Comparison of ENCODE assay signal across 10 mouse cellular contexts in the genomic region with DNA sequence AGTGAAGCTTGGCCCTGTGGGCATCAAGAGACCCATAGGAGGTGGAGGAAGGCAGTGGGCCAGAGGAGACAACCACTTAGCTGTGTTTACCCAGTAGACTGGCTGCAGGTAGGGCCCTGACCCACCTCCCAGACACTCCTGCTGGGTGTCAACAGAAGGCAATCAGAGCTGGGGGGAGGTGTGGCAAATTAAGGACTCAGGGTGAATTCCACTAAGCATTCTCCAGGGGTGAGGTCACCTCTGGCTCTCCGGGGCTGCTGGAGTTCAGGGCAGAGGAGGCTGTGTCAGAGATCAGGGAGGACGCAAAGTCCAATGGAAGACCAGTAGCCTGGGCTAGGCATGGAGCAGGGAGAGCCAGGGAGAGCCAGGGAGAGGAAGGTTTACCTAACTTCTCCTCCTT. TPM values are rescaled to one million over a fixed set of nuclear protein-coding genes. Genes with fewer than 3 reads are reported as not detected.
DNase-seq lines count a peak whose midpoint lies in the region; ATAC-seq lines count a peak whose summit lies in the region.
"Had no signal": no experiment of that assay in that cellular context is flagged by ENCODE, and none has a peak within 500 bp of the region (broad histone marks: within the 10 kb centered on the region; RNA-seq: fewer than 3 reads in every experiment).

No protein-coding gene starts in this region.

- H3K4me1 ChIP-seq in liver, embryonic 12.5 days = peaks cover 32% of the 10 kb centered on the region
- H3K4me1 ChIP-seq in neural tube, embryonic 15.5 days = no peaks in the 10 kb centered on the region
- H3K4me1 ChIP-seq: neural tube, embryonic 12.5 days had no signal

- intact Hi-C loops in heart, postnatal 36 days (cut with DNase I) = loop anchor here (5.0 kb wide), 1 partner anchor 69 kb away; a partner anchor contains a TSS

- H3K36me3 ChIP-seq in liver, embryonic 12.5 days = peaks cover 24% of the 10 kb centered on the region
- H3K36me3 ChIP-seq in neural tube, embryonic 15.5 days = peaks cover 22% of the 10 kb centered on the region

- no peak overlapping the region for H3K4me3 ChIP-seq in liver, embryonic 12.5 days
- H3K4me3 ChIP-seq in neural tube, embryonic 15.5 days (replicated peaks) = no peak overlapping the region
- H3K4me3 ChIP-seq: embryonic facial prominence, embryonic 12.5 days; neural tube, embryonic 12.5 days had no signal

- H3K27me3 ChIP-seq in liver, embryonic 12.5 days (replicated peaks) = peaks cover 13% of the 10 kb centered on the region
- H3K27me3 ChIP-seq in neural tube, embryonic 15.5 days (replicated peaks) = no peaks in the 10 kb centered on the region; the same call in 1 of the 2 replicates

- no peak for ATAC-seq in liver, embryonic 12.5 days
- ATAC-seq in neural tube, embryonic 15.5 days (ENCODE audit: low FRiP score) = no peak
- ATAC-seq in cerebellum, adult (ENCODE audit: insufficient number of reproducible peaks, low FRiP score, low TSS enrichment) = no peak

- peak; percentile 63 for DNase-seq in urinary bladder, postnatal 14 days (ENCODE audit: low spot score)
- no peak for DNase-seq in urinary bladder, postnatal 4 days (ENCODE audit: low spot score in 2 of 2)
- DNase-seq in heart, postnatal 36 days = peak; percentile 32 to 39
- DNase-seq in yolk sac, embryonic 10.5 days (ENCODE audit: low spot score) = peak; percentile 90
- DNase-seq in left cerebral cortex, adult 8-10 months (ENCODE audit: low spot score in 2 of 2) = no peak

- no peak overlapping the region for H3K4me2 ChIP-seq in liver, embryonic 12.5 days
- H3K4me2 ChIP-seq in neural tube, embryonic 15.5 days = no peak overlapping the region
- H3K4me2 ChIP-seq: embryonic facial prominence, embryonic 12.5 days; neural tube, embryonic 12.5 days had no signal

- 0 out of 2 replicates have a peak overlapping the region, but pooled peaks have one; percentile 7 for H3K27ac ChIP-seq in liver, embryonic 12.5 days
- no peak overlapping the region for H3K27ac ChIP-seq in neural tube, embryonic 15.5 days (replicated peaks)
- H3K27ac ChIP-seq: embryonic facial prominence, embryonic 12.5 days; neural tube, embryonic 12.5 days had no signal

- 53% methylated on average over 2 of the region's 2 CpGs for WGBS in liver, embryonic 12.5 days (ENCODE audit: insufficient replicate concordance)
- WGBS in neural tube, embryonic 15.5 days = 19% methylated on average over 2 of the region's 2 CpGs

- no peak overlapping the region for H3K9ac ChIP-seq in liver, embryonic 12.5 days
- H3K9ac ChIP-seq in neural tube, embryonic 15.5 days (replicated peaks) = no peak overlapping the region
- H3K9ac ChIP-seq: embryonic facial prominence, embryonic 12.5 days; neural tube, embryonic 12.5 days had no signal

- no peaks in the 10 kb centered on the region for H3K9me3 ChIP-seq in liver, embryonic 12.5 days (replicated peaks)
- H3K9me3 ChIP-seq in neural tube, embryonic 15.5 days (replicated peaks) = no peaks in the 10 kb centered on the region
- H3K9me3 ChIP-seq: embryonic facial prominence, embryonic 12.5 days; neural tube, embryonic 12.5 days had no signal

RNA-seq across cellular contexts. Expression of a gene that starts 17.7 kb away (rescaled TPM):
- total RNA-seq in heart, postnatal 36 days (2021) = 100 to 1,000 TPM; 276 to 279 TPM
- polyA plus RNA-seq in liver, embryonic 12.5 days (2016; fragmentation: Nextera tagmentation; extraction: Ambion mirVana) = 239 and 249 TPM in 2 replicates
- polyA plus RNA-seq in neural tube, embryonic 15.5 days (2015; fragmentation: Nextera tagmentation; extraction: Ambion mirVana) = 193 and 217 TPM in 2 replicates
- 100 to 1,000 TPM; 126 to 139 (median 131) TPM for total RNA-seq in left cerebral cortex, adult 8-10 months (2022)

RNA-seq across cellular contexts. Expression of a gene that starts 45.5 kb away (rescaled TPM):
- under 1 TPM; 0.44 to 0.57 TPM for total RNA-seq in heart, postnatal 36 days (2021)
- 1.3 and 1.7 TPM in 2 replicates for polyA plus RNA-seq in liver, embryonic 12.5 days (2016; fragmentation: Nextera tagmentation; extraction: Ambion mirVana)
- 8.4 and 9.3 TPM in 2 replicates for polyA plus RNA-seq in neural tube, embryonic 15.5 days (2015; fragmentation: Nextera tagmentation; extraction: Ambion mirVana)
- total RNA-seq in left cerebral cortex, adult 8-10 months (2022) = 10 to 100 TPM; 12.1 to 15.8 (median 14.5) TPM

RNA-seq across cellular contexts. Expression of a gene that starts 59.5 kb away (rescaled TPM):
- total RNA-seq in heart, postnatal 36 days (2021) = 10 to 100 TPM; 63.6 to 73.2 TPM
- 257 and 271 TPM in 2 replicates for polyA plus RNA-seq in liver, embryonic 12.5 days (2016; fragmentation: Nextera tagmentation; extraction: Ambion mirVana)
- polyA plus RNA-seq in neural tube, embryonic 15.5 days (2015; fragmentation: Nextera tagmentation; extraction: Ambion mirVana) = 156 and 166 TPM in 2 replicates
- 100 to 1,000 TPM in 2 of 4 experiments, 10 to 100 TPM in 2; 87.5 to 106 (median 98.6) TPM for total RNA-seq in left cerebral cortex, adult 8-10 months (2022)

Comparison
In these comparisons a context has a peak if more than half of its experiments do, and no peak if none do; other contexts are left out.
1. DNase-seq: peak in urinary bladder, postnatal 14 days (single experiment), heart, postnatal 36 days (2 of 2) and yolk sac, embryonic 10.5 days (single experiment); none in urinary bladder, postnatal 4 days (0 of 2) and left cerebral cortex, adult 8-10 months (0 of 2).
2. RNA of a gene that starts 45.5 kb away (total RNA-seq): 12.1 to 15.8 TPM in left cerebral cortex, adult 8-10 months; 0.44 to 0.57 TPM in heart, postnatal 36 days; every median in the first group is over 4 times any median in the second.